Mouse (Mus musculus): ENCODE measurements around the gene Dnal1. TPM values are rescaled to one million over a fixed set of nuclear protein-coding genes. Genes with fewer than 3 reads are reported as not detected.
A peak's percentile ranks its signal among the peaks of the same experiment; 100 is the strongest.

Dnal1 gene
- polyA plus RNA-seq, 1 experiment from 2014 or later = 1.7 TPM

DNA sequence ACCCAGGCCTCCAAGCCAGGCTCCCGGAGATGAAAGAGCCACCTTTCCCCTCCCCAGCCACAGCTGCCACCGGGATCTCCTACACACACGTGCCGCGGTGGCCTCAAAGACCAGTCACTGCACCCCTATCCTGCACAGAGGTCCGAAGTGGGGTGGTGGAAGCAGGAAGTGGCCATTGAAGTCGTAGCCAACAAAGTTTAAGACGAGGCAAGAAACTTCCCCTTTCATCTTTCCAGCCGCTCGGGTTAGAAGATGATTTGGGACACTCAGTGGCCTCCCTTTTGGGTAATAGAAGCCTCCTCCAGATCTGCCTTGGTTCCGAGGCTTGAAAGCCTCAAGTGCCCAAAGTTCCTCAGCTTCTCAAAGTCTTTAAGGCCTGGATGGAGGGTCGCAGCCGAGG, 78.1 kb downstream of the Dnal1 start:
- H3K27ac ChIP-seq = peak overlapping the region; percentile 68
- peaks cover 80% of the 10 kb centered on the region for H3K79me2 ChIP-seq (ENCODE audit: inconsistent target)
- peak overlapping the region; percentile 58 for H3K4me3 ChIP-seq (ENCODE audit: inconsistent target)
- 0% methylated on average over 13 of the region's 13 CpGs for WGBS (ENCODE audit: missing documents)
- no peaks in the 10 kb centered on the region for H3K36me3 ChIP-seq (ENCODE audit: inconsistent target)

GRCm38 (mm10) chr12:84192741-84193641, 78.8 kb downstream of the Dnal1 start:
- Histone ChIP-seq H3K36me3 (ENCODE audit: inconsistent target) (no peaks in the 10 kb centered on the region), H3K27ac (peak overlapping the region; percentile 68), H3K79me2 (ENCODE audit: inconsistent target) (peaks cover 80% of the 10 kb centered on the region), H3K4me3 (ENCODE audit: inconsistent target) (peak overlapping the region; percentile 58)
- 1% methylated on average over 95 of the region's 102 CpGs for WGBS (ENCODE audit: missing documents)

DNA sequence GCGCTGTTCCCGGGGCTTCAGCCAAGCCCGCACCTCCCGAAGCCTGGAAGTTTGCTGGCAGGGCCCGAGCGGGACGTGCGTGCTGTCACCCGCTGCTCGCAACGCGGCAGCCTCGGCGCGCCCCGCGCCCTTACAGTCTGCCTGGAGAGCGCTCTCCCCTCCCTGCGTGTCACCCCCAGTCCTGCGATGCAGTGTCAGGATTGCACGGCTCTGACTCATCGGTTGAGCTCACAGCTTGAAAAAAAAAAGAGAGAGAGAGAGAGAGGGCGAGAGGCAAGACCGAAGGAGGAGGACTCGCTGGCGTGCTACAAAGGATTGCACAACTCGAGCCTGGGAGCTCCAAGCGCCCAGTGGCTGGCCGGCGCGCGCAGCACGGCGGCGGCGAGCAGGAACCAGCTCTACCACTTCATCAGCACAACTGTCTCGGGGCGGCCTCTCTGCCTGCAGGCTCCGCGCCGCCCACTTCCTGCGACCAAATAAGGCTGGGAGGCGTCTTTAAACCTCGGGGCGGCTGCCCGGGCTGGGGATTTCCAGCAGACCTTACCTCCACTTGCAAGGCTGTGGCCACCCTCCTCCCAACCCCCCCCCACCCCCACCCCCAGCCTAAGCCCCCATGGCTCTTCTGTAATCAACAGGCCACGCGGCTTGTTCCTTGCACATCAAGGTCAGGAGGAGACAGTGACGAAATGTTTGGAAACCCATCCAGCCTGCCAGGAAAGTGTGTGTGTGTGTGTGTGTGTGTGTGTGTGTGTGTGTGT, 79.7 kb downstream of the Dnal1 start:
- no peaks in the 10 kb centered on the region for H3K36me3 ChIP-seq (ENCODE audit: inconsistent target)
- peak overlapping the region; percentile 10; the same call in 1 of the 2 replicates for H3K4me3 ChIP-seq (ENCODE audit: inconsistent target)
- WGBS (ENCODE audit: missing documents) = 1% methylated on average over 42 of the region's 49 CpGs
- H3K27ac ChIP-seq = peak overlapping the region; percentile 57
- H3K79me2 ChIP-seq (ENCODE audit: inconsistent target) = peaks cover 84% of the 10 kb centered on the region

DNA sequence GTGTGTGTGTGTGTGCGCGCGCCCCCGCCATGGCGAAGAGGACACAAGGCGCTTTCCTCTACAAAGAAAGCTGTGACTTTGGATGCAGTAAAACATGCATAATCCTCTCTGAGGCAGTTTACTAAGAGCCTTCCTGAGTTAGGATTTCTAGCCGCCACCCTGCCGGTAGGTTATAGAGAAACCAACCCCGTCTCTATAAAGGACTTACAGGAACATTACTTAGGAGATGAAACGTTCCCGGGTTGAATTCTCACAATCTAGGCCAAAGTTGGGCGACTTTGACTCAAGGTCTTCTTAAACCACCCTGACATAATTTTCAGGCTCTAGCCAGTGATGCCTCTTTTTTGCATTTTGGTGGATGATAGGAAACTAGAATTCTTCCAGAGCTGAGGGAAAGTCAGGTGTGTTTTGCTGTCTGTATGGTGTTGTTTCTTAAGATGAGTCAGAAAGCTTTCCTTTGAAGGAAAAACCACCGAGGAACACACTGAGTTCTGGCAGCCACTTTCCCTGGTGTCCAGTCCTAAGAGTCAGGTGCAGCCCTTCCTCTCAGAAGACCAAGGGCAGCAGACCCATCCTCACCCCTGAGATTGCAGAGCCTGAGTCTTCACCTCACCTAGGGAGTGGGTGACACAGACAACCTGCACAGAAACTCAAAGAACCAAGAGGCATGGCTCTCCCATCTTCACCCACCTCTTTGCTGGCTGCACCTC, 80.4 kb downstream of the Dnal1 start:
- WGBS (ENCODE audit: missing documents) = 12% methylated on average over 8 of the region's 13 CpGs
- H3K27ac ChIP-seq = peak overlapping the region; percentile 57
- peaks cover 84% of the 10 kb centered on the region for H3K79me2 ChIP-seq (ENCODE audit: inconsistent target)
- H3K36me3 ChIP-seq (ENCODE audit: inconsistent target) = no peaks in the 10 kb centered on the region
- H3K4me3 ChIP-seq (ENCODE audit: inconsistent target) = peak overlapping the region; percentile 9; the same call in 1 of the 2 replicates

DNA sequence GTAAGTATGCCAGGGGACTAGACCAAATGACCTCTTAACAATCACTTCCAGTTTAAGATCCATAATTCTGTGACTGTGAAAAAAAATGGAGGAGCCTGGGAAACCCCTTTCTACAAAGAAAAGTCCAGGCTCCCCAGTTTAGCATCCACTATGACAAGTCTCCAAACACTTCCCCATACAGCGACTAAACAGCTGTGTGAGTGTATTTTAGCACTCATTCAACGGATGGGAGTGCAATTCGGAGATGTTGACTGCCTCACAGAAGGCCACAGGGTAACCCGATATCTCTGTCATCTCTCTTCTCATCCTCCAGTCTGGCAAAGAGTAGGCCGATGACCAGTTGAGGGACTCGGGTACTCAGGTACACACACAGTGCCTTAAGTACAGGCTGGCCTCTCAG, 81.0 kb downstream of the Dnal1 start:
- Histone ChIP-seq H3K36me3 (ENCODE audit: inconsistent target) (no peaks in the 10 kb centered on the region), H3K4me3 (ENCODE audit: inconsistent target) (no peak overlapping the region), H3K79me2 (ENCODE audit: inconsistent target) (peaks cover 84% of the 10 kb centered on the region), H3K27ac (peak overlapping the region; percentile 57; the same call in 1 of the 2 replicates)
- WGBS (ENCODE audit: missing documents) = 31% methylated on average over 6 of the region's 6 CpGs

Other genes starting within 250 kb of the Dnal1 start
- 32.8 to 57.9 TPM (median 47.1 TPM) in 3 replicates for gene Numb, start 192.4 kb upstream of the Dnal1 start, polyA plus RNA-seq (2018)
- 3.4 to 15.2 TPM (median 7.3 TPM) in 3 replicates for gene Riox1, start 163.8 kb upstream of the Dnal1 start, polyA plus RNA-seq (2018)
- not detected in 3 replicates for gene Heatr4, start 129.5 kb upstream of the Dnal1 start, polyA plus RNA-seq (2018)
- gene Acot2, start 126.5 kb upstream of the Dnal1 start, polyA plus RNA-seq (2018) = 9.4 to 14.1 TPM (median 11.7 TPM) in 3 replicates
- 1.9 to 4.4 TPM (median 3.0 TPM) in 3 replicates for gene Acot1, start 104.9 kb upstream of the Dnal1 start, polyA plus RNA-seq (2018)
- gene Acot4, start 76.0 kb upstream of the Dnal1 start, polyA plus RNA-seq (2018) = 0.05 to 0.83 TPM (median 0.11 TPM) in 3 replicates
- not detected in 3 replicates for gene Gm49366, start 75.4 kb upstream of the Dnal1 start, polyA plus RNA-seq (2018)
- not detected in 3 replicates for gene Acot3, start 62.2 kb upstream of the Dnal1 start, polyA plus RNA-seq (2018)
- not detected in 3 replicates for gene Acot5, start 45.0 kb upstream of the Dnal1 start, polyA plus RNA-seq (2018)
- 0.25 to 1.5 TPM (median 0.76 TPM) in 3 replicates for gene Acot6, start 13.7 kb upstream of the Dnal1 start, polyA plus RNA-seq (2018)
- 0.13 to 0.29 TPM (median 0.20 TPM) in 3 replicates for gene Pnma1, start 34.1 kb downstream of the Dnal1 start, polyA plus RNA-seq (2018)
- 11.0 to 13.7 TPM (median 13.5 TPM) in 3 replicates for gene Elmsan1, start 104.5 kb downstream of the Dnal1 start, polyA plus RNA-seq (2018)
- 38.2 to 43.3 TPM (median 40.5 TPM) in 3 replicates for gene Ptgr2, start 170.9 kb downstream of the Dnal1 start, polyA plus RNA-seq (2018)
- gene Zfp410, start 202.5 kb downstream of the Dnal1 start, polyA plus RNA-seq (2018) = 13.2 to 17.7 TPM (median 17.0 TPM) in 3 replicates
- 3.2 to 10.7 TPM (median 7.0 TPM) in 3 replicates for gene Coq6, start 247.3 kb downstream of the Dnal1 start, polyA plus RNA-seq (2018)
- 0.44 to 0.59 TPM (median 0.54 TPM) in 3 replicates for gene Fam161b, start 247.5 kb downstream of the Dnal1 start, polyA plus RNA-seq (2018)